Mouse (Mus musculus): ENCODE data around the gene Sall1.

The Sall1 gene

DNA sequence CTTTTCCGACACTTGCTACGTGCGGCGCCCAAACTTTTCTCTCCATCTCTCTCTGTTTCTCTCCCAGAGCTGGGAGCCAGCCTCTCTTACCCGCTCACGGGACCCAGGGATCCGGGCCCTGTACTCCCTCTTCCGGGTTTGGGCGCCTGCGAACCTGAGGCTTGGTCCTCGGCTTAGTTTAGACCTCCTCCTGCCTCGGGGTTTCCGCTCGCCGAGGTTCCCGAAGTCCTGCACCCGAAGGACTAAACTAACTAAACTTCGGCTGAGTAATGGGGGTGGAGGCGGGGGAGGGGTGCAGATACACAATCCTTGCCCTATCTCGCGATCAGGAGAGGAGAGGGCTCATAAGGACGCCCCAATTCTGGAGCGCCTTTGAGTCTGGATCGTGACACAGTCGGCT is at the start of gene Sall1:
Gene Sall1, minus strand, starts transcription at position 223 of the 400 bp plus-strand sequence.
- Histone ChIP-seq H3K4me3 (replicated peaks; ENCODE audit: low read length) (peak within 1 kb of the TSS; percentile 92), H3K27me3 (ENCODE audit: insufficient read depth, low read length) (no peaks in the 10 kb centered on the region), H3K36me3 (ENCODE audit: insufficient read depth, low read length) (peaks cover 27% of the 10 kb centered on the region), H3K4me1 (replicated peaks; ENCODE audit: low read depth, low read length) (peaks cover 67% of the 10 kb centered on the region), H3K9me3 (ENCODE audit: low read length) (no peaks in the 10 kb centered on the region)
- TF ChIP-seq POU5F1 (IDR thresholded peaks at IDR 0.05; ENCODE audit: borderline replicate concordance, low read length) (no peak), CTCF (conservative IDR thresholded peaks at IDR 0.05; ENCODE audit: low read length) (no peak), NANOG (IDR thresholded peaks at IDR 0.05; ENCODE audit: borderline replicate concordance, low read length) (no peak)

DNA sequence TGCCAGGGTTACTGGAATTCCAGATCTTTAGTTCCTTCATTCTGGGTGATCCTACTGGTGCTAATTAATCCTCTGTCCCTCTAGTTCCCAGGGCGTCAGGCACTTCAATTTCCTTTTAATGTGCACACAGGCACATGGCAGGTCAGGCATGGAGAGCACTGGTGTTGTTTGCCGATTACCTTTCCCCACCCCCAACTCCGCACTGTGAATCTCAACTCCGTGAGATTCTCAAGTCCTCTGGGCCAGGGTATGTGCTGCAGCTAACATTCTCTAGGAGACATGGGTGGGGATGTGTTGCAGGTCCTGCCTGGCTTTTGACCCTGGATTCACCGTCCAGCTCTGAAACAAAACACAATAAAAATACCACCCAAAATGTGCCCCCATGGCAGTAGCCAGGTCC is 46.0 kb upstream of the Sall1 start:
- H3K4me3 ChIP-seq (replicated peaks; ENCODE audit: low read length) = no peak overlapping the region
- TF ChIP-seq NANOG (IDR thresholded peaks at IDR 0.05; ENCODE audit: borderline replicate concordance, low read length) (no peak), CTCF (conservative IDR thresholded peaks at IDR 0.05; ENCODE audit: low read length) (no peak), POU5F1 (IDR thresholded peaks at IDR 0.05; ENCODE audit: borderline replicate concordance, low read length) (no peak)
- no peaks in the 10 kb centered on the region for H3K36me3 ChIP-seq (ENCODE audit: insufficient read depth, low read length)
- peaks cover 14% of the 10 kb centered on the region for H3K4me1 ChIP-seq (replicated peaks; ENCODE audit: low read depth, low read length)
- no peaks in the 10 kb centered on the region for H3K9me3 ChIP-seq (ENCODE audit: low read length)
- H3K27me3 ChIP-seq (ENCODE audit: insufficient read depth, low read length) = no peaks in the 10 kb centered on the region

DNA sequence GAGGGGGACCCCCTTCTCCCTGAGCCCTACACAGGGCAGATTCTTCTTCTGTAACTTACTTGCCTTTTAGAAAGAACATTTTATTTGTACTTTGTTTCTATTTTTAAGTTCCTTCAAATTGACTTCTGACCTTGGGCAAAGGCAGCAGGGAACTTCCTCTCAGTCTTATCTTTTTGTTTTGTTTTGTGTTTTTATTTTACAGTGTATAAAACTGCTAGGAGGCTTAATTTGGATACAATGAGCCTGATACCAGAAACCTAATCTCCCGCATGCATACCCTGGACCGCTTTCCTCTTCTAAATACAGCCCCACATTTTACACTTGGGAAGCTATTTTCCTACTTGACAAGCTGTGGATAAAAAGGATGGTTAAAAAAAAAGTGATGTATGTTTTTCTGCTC is 35.2 kb upstream of the Sall1 start:
- H3K4me1 ChIP-seq (replicated peaks; ENCODE audit: low read depth, low read length) = peaks cover 57% of the 10 kb centered on the region
- TF ChIP-seq NANOG (IDR thresholded peaks at IDR 0.05; ENCODE audit: borderline replicate concordance, low read length) (no peak), POU5F1 (IDR thresholded peaks at IDR 0.05; ENCODE audit: borderline replicate concordance, low read length) (no peak), CTCF (conservative IDR thresholded peaks at IDR 0.05; ENCODE audit: low read length) (no peak)
- no peaks in the 10 kb centered on the region for H3K36me3 ChIP-seq (ENCODE audit: insufficient read depth, low read length)
- no peak overlapping the region for H3K4me3 ChIP-seq (replicated peaks; ENCODE audit: low read length)
- no peaks in the 10 kb centered on the region for H3K27me3 ChIP-seq (ENCODE audit: insufficient read depth, low read length)
- H3K9me3 ChIP-seq (ENCODE audit: low read length) = no peaks in the 10 kb centered on the region

DNA sequence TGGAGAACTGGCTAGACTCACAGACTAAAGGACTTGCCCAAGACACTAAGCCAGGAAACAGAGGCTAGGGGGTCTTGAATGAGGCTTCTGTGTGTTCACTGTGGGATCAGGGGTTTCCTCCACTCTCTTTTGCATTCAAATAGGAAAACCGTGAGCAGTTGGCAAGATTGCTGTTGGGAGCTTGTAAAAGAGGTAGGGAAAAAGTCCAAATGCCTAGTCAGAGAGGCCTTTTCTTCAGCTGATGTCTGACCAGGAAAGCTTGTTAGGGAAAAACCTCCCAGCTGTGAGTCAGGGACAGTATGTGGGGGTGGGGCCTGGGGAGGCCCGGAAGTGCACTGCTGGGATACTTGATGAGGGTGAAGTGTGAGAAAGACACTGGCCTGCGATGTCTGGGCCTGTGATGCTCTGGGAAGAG is 29.0 kb upstream of the Sall1 start:
- H3K4me1 ChIP-seq (replicated peaks; ENCODE audit: low read depth, low read length) = peaks cover 77% of the 10 kb centered on the region
- no peak for TF ChIP-seq POU5F1 (IDR thresholded peaks at IDR 0.05; ENCODE audit: borderline replicate concordance, low read length)
- TF ChIP-seq NANOG (IDR thresholded peaks at IDR 0.05; ENCODE audit: borderline replicate concordance, low read length) = peak; percentile 32; the same call in 1 of the 2 replicates
- H3K36me3 ChIP-seq (ENCODE audit: insufficient read depth, low read length) = no peaks in the 10 kb centered on the region
- no peaks in the 10 kb centered on the region for H3K27me3 ChIP-seq (ENCODE audit: insufficient read depth, low read length)
- H3K4me3 ChIP-seq (replicated peaks; ENCODE audit: low read length) = peak overlapping the region; percentile 21; the same call in 1 of the 2 replicates
- H3K9me3 ChIP-seq (ENCODE audit: low read length) = no peaks in the 10 kb centered on the region

DNA sequence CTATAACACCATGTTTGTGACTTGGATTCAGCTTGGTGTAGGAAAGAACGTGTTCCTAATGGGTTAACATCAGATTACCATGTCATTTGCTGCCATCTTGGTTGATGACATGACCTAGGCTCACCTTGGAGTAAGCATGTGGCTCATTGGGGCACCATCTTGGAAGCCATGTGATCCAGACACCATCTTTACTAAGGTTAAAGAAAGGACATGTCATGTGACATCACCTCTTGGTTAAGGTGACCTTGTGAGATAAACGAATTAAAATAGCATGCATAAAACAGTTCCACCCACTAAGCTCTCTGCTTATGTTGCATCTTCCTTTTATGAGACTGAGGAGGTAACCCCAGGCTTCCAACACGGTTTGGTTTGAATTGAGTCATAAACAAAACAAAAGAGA is 23.5 kb upstream of the Sall1 start:
- no peaks in the 10 kb centered on the region for H3K27me3 ChIP-seq (ENCODE audit: insufficient read depth, low read length)
- no peak overlapping the region for H3K4me3 ChIP-seq (replicated peaks; ENCODE audit: low read length)
- no peaks in the 10 kb centered on the region for H3K9me3 ChIP-seq (ENCODE audit: low read length)
- H3K36me3 ChIP-seq (ENCODE audit: insufficient read depth, low read length) = no peaks in the 10 kb centered on the region
- TF ChIP-seq NANOG (IDR thresholded peaks at IDR 0.05; ENCODE audit: borderline replicate concordance, low read length) = no peak
- no peak for TF ChIP-seq POU5F1 (IDR thresholded peaks at IDR 0.05; ENCODE audit: borderline replicate concordance, low read length)
- no peak for TF ChIP-seq CTCF (conservative IDR thresholded peaks at IDR 0.05; ENCODE audit: low read length)
- peaks cover 89% of the 10 kb centered on the region for H3K4me1 ChIP-seq (replicated peaks; ENCODE audit: low read depth, low read length)

DNA sequence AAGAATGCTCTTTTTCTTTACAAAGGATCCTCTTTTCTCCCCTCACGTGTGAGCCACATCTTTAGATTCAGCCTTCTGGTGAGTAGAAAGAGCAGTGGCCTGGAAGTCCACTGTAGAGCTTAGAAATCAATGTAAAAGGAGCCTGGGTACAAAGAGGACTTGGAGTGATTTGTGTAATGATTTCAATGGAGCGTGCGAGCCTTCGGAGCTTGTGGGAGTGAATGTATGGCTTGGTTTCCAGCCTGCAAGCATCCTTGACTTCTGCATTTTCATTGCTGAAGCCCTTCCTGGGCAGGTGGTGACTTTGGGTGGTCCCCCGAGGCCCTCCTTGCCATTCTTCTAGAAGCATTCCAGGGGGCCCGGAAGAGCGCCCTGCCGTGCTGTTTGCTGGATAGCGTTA is 20.1 kb upstream of the Sall1 start:
- Histone ChIP-seq H3K27me3 (ENCODE audit: insufficient read depth, low read length) (no peaks in the 10 kb centered on the region), H3K36me3 (ENCODE audit: insufficient read depth, low read length) (peaks cover 17% of the 10 kb centered on the region), H3K4me1 (replicated peaks; ENCODE audit: low read depth, low read length) (peaks cover 89% of the 10 kb centered on the region), H3K4me3 (replicated peaks; ENCODE audit: low read length) (peak overlapping the region; percentile 56), H3K9me3 (ENCODE audit: low read length) (no peaks in the 10 kb centered on the region)
- no peak for TF ChIP-seq CTCF (conservative IDR thresholded peaks at IDR 0.05; ENCODE audit: low read length)
- no peak for TF ChIP-seq NANOG (IDR thresholded peaks at IDR 0.05; ENCODE audit: borderline replicate concordance, low read length)
- TF ChIP-seq POU5F1 (IDR thresholded peaks at IDR 0.05; ENCODE audit: borderline replicate concordance, low read length) = no peak

DNA sequence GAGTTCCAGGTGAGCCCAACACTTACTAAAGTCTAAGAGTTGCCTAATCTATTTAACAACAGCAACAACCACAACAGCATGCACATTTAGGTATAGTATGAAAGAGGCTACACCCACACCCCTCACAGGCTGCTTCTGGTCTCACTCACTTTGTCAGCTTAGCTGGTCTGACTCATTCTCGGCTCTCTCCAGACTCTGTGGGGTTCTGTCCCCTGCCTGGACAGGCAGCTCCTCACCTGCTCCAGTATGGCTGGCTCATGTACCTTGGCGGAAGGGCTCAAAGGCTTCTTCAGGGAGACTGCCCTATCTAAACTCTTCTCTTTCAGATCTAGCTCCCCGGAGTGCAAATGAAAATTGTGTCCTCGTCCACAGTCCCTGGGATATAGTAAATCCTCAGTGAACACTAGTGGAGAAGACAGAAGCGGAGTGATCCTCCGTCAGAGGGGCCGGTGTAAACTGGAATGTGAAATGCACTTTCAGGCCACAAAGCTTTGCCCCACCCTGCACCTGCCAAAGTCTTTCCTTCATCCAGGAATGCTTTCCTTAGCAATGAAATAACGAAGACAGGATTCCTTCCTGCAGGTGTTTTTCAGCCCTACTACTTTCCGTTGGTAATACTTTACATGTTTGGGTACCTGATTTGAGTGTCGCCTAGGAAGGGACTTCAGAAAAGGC is 19.5 kb upstream of the Sall1 start:
- Histone ChIP-seq H3K9me3 (ENCODE audit: low read length) (no peaks in the 10 kb centered on the region), H3K36me3 (ENCODE audit: insufficient read depth, low read length) (peaks cover 22% of the 10 kb centered on the region), H3K4me1 (replicated peaks; ENCODE audit: low read depth, low read length) (peaks cover 88% of the 10 kb centered on the region), H3K4me3 (replicated peaks; ENCODE audit: low read length) (peak overlapping the region; percentile 56), H3K27me3 (ENCODE audit: insufficient read depth, low read length) (no peaks in the 10 kb centered on the region)
- TF ChIP-seq NANOG (IDR thresholded peaks at IDR 0.05; ENCODE audit: borderline replicate concordance, low read length) (no peak), CTCF (conservative IDR thresholded peaks at IDR 0.05; ENCODE audit: low read length) (no peak)

DNA sequence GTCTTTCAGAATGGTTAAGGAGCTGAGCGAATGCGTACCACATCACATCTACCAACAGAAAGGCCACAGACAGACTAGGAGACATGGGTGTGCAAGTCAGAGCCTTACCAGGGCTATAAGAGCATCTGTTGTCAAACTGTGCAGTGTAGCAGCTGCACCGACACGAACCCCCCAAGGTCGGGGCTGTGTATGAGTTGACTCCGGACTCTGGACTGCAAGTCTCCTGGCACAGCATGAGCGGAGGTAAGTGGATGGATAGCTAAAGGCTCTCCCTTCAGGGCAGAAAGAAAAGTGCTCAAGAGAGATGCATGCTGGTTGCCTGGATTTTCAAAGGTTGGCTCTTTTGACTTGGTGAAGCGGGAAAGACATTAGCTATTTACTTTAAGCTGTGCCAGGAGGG is 16.8 kb upstream of the Sall1 start:
- peaks cover 79% of the 10 kb centered on the region for H3K4me1 ChIP-seq (replicated peaks; ENCODE audit: low read depth, low read length)
- H3K4me3 ChIP-seq (replicated peaks; ENCODE audit: low read length) = no peak overlapping the region
- H3K27me3 ChIP-seq (ENCODE audit: insufficient read depth, low read length) = no peaks in the 10 kb centered on the region
- H3K36me3 ChIP-seq (ENCODE audit: insufficient read depth, low read length) = peaks cover 38% of the 10 kb centered on the region
- no peaks in the 10 kb centered on the region for H3K9me3 ChIP-seq (ENCODE audit: low read length)
- TF ChIP-seq NANOG (IDR thresholded peaks at IDR 0.05; ENCODE audit: borderline replicate concordance, low read length) = no peak
- TF ChIP-seq POU5F1 (IDR thresholded peaks at IDR 0.05; ENCODE audit: borderline replicate concordance, low read length) = no peak
- TF ChIP-seq CTCF (conservative IDR thresholded peaks at IDR 0.05; ENCODE audit: low read length) = no peak

DNA sequence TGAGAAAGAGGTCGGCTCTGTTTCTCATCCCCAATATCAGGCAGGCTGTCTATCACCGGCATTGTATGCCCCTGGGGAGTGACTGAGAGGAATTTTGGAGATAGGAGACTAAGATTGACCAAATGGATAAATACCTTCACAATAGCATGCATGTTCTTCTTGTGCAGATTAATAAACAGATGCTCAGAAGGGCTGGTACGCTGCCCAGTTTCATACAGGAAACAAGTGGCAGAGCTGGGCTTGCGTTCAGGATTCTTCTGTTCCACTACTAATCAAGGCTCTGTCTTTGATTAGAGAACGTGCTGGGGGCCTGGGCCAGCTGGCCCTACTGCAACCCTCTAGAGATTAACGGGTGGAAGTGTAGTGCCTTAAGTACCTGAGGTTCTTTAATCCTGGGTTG is 15.5 kb upstream of the Sall1 start:
- Histone ChIP-seq H3K36me3 (ENCODE audit: insufficient read depth, low read length) (peaks cover 38% of the 10 kb centered on the region), H3K27me3 (ENCODE audit: insufficient read depth, low read length) (no peaks in the 10 kb centered on the region), H3K4me3 (replicated peaks; ENCODE audit: low read length) (no peak overlapping the region), H3K9me3 (ENCODE audit: low read length) (no peaks in the 10 kb centered on the region), H3K4me1 (replicated peaks; ENCODE audit: low read depth, low read length) (peaks cover 79% of the 10 kb centered on the region)
- TF ChIP-seq POU5F1 (IDR thresholded peaks at IDR 0.05; ENCODE audit: borderline replicate concordance, low read length) = no peak
- TF ChIP-seq CTCF (conservative IDR thresholded peaks at IDR 0.05; ENCODE audit: low read length) = no peak
- no peak for TF ChIP-seq NANOG (IDR thresholded peaks at IDR 0.05; ENCODE audit: borderline replicate concordance, low read length)
